Mouse (Mus musculus) embryonic facial prominence, embryonic 15.5 days (tissue): ENCODE measurements at regions not wholly inside any gene's neighbourhood (a gene's known extent, or its start where the extent isn't known, plus 50 kb on each side); places are given as distances from the start of the nearest gene placed in this dataset.

ENCODE experiments used
- ATAC-seq: fragments of 200-750 bp; cut with Nextera tagmentation; 2 replicates; pipeline ENCODE4 v1.8.0; 2017; ENCODE audit warnings: low read depth, moderate TSS enrichment; ENCODE audit not compliant: insufficient number of reproducible peaks, low FRiP score, low TSS enrichment
- H3K27ac ChIP-seq: fragments of 300-500 bp; sonication (generic); replicated peaks from 2 replicates; pipeline ENCODE4 v1.5.1; 2015; ENCODE audit warnings: mild to moderate bottlenecking, inconsistent platforms
- H3K27me3 ChIP-seq: fragments of 300-500 bp; sonication (generic); 2 replicates; pipeline ENCODE4 v1.6.1; 2015; ENCODE audit warnings: inconsistent platforms
- H3K36me3 ChIP-seq: fragments of 300-500 bp; sonication (generic); 2 replicates; pipeline ENCODE4 v1.6.1; 2015; ENCODE audit warnings: mild to moderate bottlenecking, inconsistent platforms
- H3K4me1 ChIP-seq: fragments of 300-500 bp; sonication (generic); 2 replicates; pipeline ENCODE4 v1.6.1; 2015; ENCODE audit warnings: inconsistent platforms
- H3K4me2 ChIP-seq: fragments of 300-500 bp; sonication (generic); replicated peaks from 2 replicates; pipeline ENCODE4 v1.6.1; 2015; ENCODE audit warnings: mild to moderate bottlenecking, inconsistent platforms
- H3K4me3 ChIP-seq: fragments of 300-500 bp; sonication (generic); replicated peaks from 2 replicates; pipeline ENCODE4 v1.5.1; 2015; ENCODE audit warnings: mild to moderate bottlenecking, inconsistent platforms
- H3K9ac ChIP-seq: fragments of 300-500 bp; sonication (generic); 2 replicates; pipeline ENCODE4 v1.6.1; 2015; ENCODE audit warnings: inconsistent platforms
- H3K9me3 ChIP-seq: fragments of 300-500 bp; sonication (generic); replicated peaks from 2 replicates; pipeline ENCODE4 v1.6.1; 2016; ENCODE audit warnings: inconsistent platforms
- WGBS: fragments of 180-500 bp; shearing (Covaris S2); methylation state at CpG from one replicate; pipeline ENCODE4 v1.1.7; 2015; 5-methylcytosine and 5-hydroxymethylcytosine counted together

DNA sequence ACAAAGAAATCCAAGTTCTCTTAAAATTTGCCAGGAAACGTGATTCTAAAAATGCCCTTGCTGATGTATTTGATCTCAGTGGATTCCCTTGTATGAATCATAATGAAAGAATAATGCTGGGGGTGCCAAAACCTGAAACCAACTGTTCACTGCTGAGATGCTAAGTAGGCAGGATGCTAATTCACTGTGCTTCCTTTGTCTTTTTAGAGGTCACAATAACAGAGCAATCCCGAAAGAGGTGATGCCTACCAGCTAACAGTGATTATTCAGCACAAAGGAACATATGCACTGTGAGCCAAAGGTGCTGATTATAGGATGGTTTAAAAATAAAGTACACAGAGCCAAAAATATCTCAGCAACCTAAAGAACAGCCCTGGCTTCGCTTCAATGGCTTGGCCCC, 344.9 kb downstream of the Jrkl start:
- 65% methylated on average over 3 of the region's 3 CpGs for WGBS

DNA sequence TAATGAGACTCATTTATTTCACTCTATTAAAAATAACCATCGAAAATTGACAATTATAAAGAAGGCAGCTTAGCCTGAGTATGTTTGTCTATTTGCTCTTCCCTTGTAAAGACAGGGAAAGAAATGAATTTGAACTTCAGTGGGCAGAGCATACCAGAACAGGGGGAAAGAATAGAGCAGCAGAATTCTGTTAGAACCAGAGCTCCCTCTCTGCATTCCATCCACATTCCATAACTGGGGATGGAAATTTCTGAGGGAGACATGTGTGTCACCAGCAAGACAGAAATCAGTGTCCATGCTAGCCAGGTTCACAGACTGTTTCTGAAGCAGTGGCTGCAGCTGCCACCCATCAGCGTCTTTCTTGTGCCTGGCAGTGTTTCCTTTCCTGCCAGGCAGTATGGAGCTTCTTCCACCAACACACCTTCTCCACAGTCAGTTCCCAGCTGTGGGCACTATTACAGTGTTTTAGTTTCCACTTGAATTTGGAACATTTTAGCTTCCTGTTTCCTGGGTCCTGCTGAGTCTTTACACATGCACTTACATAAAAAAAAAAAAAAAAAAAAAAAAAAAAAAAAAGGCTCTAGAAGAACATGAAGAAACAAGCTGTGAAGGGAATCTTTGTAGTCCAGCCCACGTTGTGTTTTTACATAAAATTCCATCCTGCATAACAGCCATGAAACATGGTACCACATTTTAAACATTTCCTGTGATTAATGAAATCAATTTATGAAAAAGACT, 365.7 kb downstream of the Jrkl start:
- Histone ChIP-seq H3K4me3 (no peak overlapping the region), H3K27me3 (no peaks in the 10 kb centered on the region), H3K27ac (no peak overlapping the region), H3K36me3 (no peaks in the 10 kb centered on the region), H3K4me2 (no peak overlapping the region), H3K4me1 (no peaks in the 10 kb centered on the region), H3K9ac (no peak overlapping the region), H3K9me3 (no peaks in the 10 kb centered on the region)
- ATAC-seq, result no peak
- WGBS, result 36% methylated on average over 3 of the region's 3 CpGs

More for the DNA sequence above, 344.9 kb downstream of the Jrkl start:
- H3K27me3 ChIP-seq, result no peaks in the 10 kb centered on the region
- no peak overlapping the region for H3K4me3 ChIP-seq
- H3K36me3 ChIP-seq, result no peaks in the 10 kb centered on the region
- no peaks in the 10 kb centered on the region for H3K9me3 ChIP-seq
- ATAC-seq, result no peak
- H3K9ac ChIP-seq, result no peak overlapping the region
- H3K27ac ChIP-seq, result no peak overlapping the region
- no peaks in the 10 kb centered on the region for H3K4me1 ChIP-seq
- H3K4me2 ChIP-seq, result no peak overlapping the region

DNA sequence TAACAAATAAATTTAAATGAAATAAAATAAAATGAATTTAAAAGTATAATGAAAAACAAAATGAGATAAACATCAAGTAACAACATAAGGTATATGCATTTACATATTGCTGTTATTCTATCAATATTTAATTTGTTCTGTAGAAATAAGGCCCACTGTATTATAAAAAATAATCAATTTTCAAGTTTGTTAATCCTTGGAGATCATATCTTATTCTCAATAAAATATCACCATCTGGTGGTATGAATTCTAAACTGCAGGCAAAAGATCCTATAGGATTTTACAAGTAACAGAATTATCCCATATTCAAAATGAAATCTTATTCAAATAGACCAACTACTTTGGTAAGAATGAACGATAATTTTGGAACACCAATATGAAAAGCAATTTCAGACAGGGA, 369.1 kb downstream of the Jrkl start:
- Histone ChIP-seq H3K4me2 (no peak overlapping the region), H3K27ac (no peak overlapping the region), H3K27me3 (no peaks in the 10 kb centered on the region), H3K4me3 (no peak overlapping the region), H3K4me1 (no peaks in the 10 kb centered on the region), H3K9me3 (no peaks in the 10 kb centered on the region), H3K36me3 (no peaks in the 10 kb centered on the region), H3K9ac (no peak overlapping the region)
- WGBS, result 48% methylated on average over 1 of the region's 1 CpGs
- ATAC-seq, result no peak

DNA sequence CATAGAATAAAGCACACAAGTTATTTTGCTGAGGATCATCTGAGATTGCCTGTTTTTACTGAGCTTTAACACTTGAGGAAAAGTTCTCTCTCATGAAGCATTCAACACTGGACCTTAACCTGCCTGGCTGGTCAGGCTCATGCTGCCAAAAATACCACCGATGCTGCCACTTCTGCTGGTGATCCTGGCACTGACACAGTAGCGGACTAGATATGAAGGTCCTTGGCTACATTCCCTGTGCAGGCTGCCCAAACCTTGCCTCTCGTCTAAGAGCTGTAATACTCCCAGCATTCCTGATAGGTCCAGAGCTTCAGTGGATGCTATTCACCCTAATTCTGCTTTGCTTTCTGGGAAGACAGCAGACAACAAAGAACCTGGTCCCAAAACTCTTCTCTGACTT, 374.7 kb downstream of the Jrkl start:
- no peaks in the 10 kb centered on the region for H3K4me1 ChIP-seq
- H3K27ac ChIP-seq, result no peak overlapping the region

More for the DNA sequence above, 374.7 kb downstream of the Jrkl start:
- WGBS, result 90% methylated on average over 3 of the region's 3 CpGs
- Histone ChIP-seq H3K4me2 (no peak overlapping the region), H3K9me3 (no peaks in the 10 kb centered on the region), H3K4me3 (no peak overlapping the region), H3K27me3 (no peaks in the 10 kb centered on the region), H3K36me3 (no peaks in the 10 kb centered on the region), H3K9ac (no peak overlapping the region)
- no peak for ATAC-seq
